Mouse (Mus musculus) neural tube, embryonic 12.5 days (tissue): ENCODE data around the gene Dhx8. TPM values are rescaled to one million over a fixed set of nuclear protein-coding genes. Genes with fewer than 3 reads are reported as not detected.
A peak's percentile ranks its signal among the peaks of the same experiment; 100 is the strongest.

Experiments
- ATAC-seq: fragments of 200-750 bp; cut with Nextera tagmentation; 2 replicates; pipeline ENCODE4 v1.8.0; 2017; ENCODE audit warnings: low read depth, mild to moderate bottlenecking, moderate TSS enrichment, moderate library complexity; ENCODE audit not compliant: low FRiP score
- H3K27ac ChIP-seq: fragments of 300-500 bp; sonication (generic); 2 replicates; pipeline ENCODE4 v1.5.1; 2016
- H3K27me3 ChIP-seq: fragments of 300-500 bp; sonication (generic); replicated peaks from 2 replicates; pipeline ENCODE4 v1.6.1; 2016; ENCODE audit warnings: mild to moderate bottlenecking
- H3K36me3 ChIP-seq: fragments of 300-500 bp; sonication (generic); 2 replicates; pipeline ENCODE4 v1.6.1; 2016; ENCODE audit warnings: mild to moderate bottlenecking
- H3K4me1 ChIP-seq: fragments of 300-500 bp; sonication (generic); 2 replicates; pipeline ENCODE4 v1.6.1; 2016
- H3K4me2 ChIP-seq: fragments of 300-500 bp; sonication (generic); replicated peaks from 2 replicates; pipeline ENCODE4 v1.6.1; 2016; ENCODE audit warnings: mild to moderate bottlenecking
- H3K4me3 ChIP-seq: fragments of 300-500 bp; sonication (generic); 2 replicates; pipeline ENCODE4 v1.5.1; 2016
- H3K9ac ChIP-seq: fragments of 300-500 bp; sonication (generic); 2 replicates; pipeline ENCODE4 v1.6.1; 2016; ENCODE audit warnings: mild to moderate bottlenecking
- H3K9me3 ChIP-seq: fragments of 300-500 bp; sonication (generic); 2 replicates; pipeline ENCODE4 v1.6.1; 2016; ENCODE audit warnings: mild to moderate bottlenecking
- WGBS: fragments of 180-500 bp; shearing (Covaris S2); methylation state at CpG from one replicate; pipeline ENCODE4 v1.1.7; 2016; 5-methylcytosine and 5-hydroxymethylcytosine counted together
- polyA plus RNA-seq: library from polyadenylated mRNA; unstranded; fragments of >200 nt; fragmentation: Nextera tagmentation; extraction: Ambion mirVana; gene quantifications from 2 replicates; pipeline ENCODE4 v1.2.1, GENCODE M21; 2016

Dhx8 gene
- polyA plus RNA-seq, 1 experiment from 2014 or later, result 43.2 TPM

DNA sequence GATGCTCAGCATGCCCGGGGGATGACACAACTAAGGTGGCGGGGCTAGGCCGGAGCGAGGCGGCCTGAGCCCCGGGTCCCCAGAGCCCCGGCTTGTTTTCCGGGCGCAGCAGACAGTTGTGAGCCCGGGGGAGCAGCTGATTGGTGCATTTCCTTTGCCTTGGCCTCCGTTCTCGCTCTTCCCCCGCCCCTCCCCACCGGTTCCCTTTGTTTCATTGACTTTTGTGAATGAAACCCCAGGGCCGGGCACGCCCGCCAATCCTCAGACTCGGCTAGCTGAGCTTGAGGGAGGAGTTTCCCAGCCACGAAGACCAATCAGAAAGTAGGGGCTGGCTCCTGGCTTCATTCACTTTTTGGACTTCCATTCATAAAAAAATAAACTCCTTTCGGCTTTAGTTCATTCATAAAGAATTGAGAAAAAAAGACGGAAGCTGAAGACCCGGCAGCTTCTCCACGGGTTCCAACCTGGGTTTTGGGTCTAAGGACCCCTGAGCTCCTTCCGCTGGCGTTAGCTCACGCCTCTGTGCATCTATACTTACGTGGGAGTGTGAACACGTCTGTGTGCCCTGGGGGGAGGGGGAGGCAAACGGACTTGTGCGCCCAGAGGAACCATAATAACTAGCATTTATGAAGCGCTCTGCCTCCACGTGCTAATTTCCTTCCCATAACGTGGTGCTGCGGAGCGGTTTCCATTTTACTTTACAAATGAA, 52.6 kb downstream of the Dhx8 start, which contains the start of gene Etv4:
Gene Etv4 (minus strand): TSS at position 229 of the 709 bp plus-strand sequence.
- Histone ChIP-seq H3K27me3 (peaks cover 67% of the 10 kb centered on the region), H3K27ac (no peak within 1 kb of the TSS), H3K4me2 (peak within 1 kb of the TSS; percentile 96), H3K9me3 (no peaks in the 10 kb centered on the region), H3K4me1 (peaks cover 21% of the 10 kb centered on the region), H3K9ac (peak within 1 kb of the TSS; percentile 56), H3K4me3 (peak within 1 kb of the TSS; percentile 46), H3K36me3 (no peaks in the 10 kb centered on the region)
- under 1% methylated on average over 35 of the region's 35 CpGs for WGBS
- ATAC-seq, result peak; percentile 94

DNA sequence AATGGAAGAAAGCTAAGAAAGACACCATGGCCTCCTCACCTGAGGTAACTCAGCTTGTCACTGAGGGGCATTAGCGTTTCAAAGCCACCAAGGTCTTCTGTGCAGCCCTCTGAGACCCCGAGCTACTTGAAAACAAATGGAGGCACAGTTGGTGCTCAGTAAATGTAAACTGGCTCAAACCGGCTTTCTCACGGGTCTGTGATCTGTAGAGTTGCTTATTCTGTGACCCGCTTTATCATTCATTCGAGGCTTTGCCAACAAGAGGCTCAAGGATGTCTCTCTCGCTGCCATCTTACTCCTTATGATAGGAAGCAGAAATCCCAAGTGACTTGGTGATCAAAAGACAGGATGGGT, 53.1 kb downstream of the Dhx8 start:
- peak overlapping the region; percentile 96 for H3K4me2 ChIP-seq
- WGBS, result 10% methylated on average over 7 of the region's 7 CpGs
- H3K9ac ChIP-seq, result no peak overlapping the region
- H3K4me3 ChIP-seq, result no peak overlapping the region
- peaks cover 26% of the 10 kb centered on the region for H3K4me1 ChIP-seq
- H3K9me3 ChIP-seq, result no peaks in the 10 kb centered on the region
- H3K36me3 ChIP-seq, result no peaks in the 10 kb centered on the region
- ATAC-seq, result no peak
- peaks cover 67% of the 10 kb centered on the region for H3K27me3 ChIP-seq
- no peak overlapping the region for H3K27ac ChIP-seq

DNA sequence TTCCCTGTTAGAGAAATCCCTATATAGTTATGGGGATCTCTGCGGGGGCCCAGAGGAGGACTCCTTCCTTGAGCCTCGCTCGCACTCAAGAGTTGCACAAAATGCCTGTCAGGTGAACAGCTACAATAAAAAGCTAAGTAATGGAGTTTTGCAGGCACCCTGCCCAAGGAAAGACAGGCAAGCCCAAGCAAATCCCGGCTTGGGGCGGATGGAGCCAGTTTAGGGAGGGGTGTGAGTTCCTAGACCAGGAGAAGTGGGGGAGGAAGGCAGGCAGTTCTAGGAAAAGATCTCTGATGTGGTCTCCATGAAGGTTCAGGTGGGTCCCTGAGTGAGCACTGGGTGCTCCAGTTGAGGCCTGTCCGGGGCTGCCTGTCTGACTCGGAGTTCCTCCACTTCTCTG, 53.9 kb downstream of the Dhx8 start:
- no peak overlapping the region for H3K27ac ChIP-seq
- no peak overlapping the region for H3K4me2 ChIP-seq
- H3K36me3 ChIP-seq, result no peaks in the 10 kb centered on the region
- no peaks in the 10 kb centered on the region for H3K9me3 ChIP-seq
- H3K4me1 ChIP-seq, result peaks cover 31% of the 10 kb centered on the region
- H3K9ac ChIP-seq, result no peak overlapping the region
- 59% methylated on average over 7 of the region's 7 CpGs for WGBS
- no peak overlapping the region for H3K4me3 ChIP-seq
- peaks cover 63% of the 10 kb centered on the region for H3K27me3 ChIP-seq
- no peak for ATAC-seq

DNA sequence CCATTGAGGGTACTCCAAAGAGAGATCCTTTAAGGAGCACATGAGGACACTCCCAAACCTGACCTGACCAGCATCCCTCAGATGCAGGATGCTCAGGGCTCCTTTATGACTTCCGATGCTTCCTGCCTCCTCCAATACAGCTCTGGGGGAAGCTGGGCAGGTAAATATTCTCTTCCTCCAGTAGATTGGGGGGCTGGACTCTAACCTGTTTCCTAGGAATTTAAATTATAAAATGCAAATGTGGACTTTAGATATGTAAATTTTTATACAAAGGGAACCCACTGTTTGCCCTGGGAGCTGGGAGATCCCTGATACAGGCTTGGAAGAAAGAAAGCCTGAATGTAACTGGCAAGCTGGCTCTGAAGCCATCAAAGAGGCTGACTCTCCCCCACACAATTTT, 54.7 kb downstream of the Dhx8 start:
- 48% methylated on average over 1 of the region's 1 CpGs for WGBS
- Histone ChIP-seq H3K9me3 (no peaks in the 10 kb centered on the region), H3K27me3 (peaks cover 55% of the 10 kb centered on the region), H3K4me2 (no peak overlapping the region), H3K4me1 (peaks cover 31% of the 10 kb centered on the region), H3K4me3 (no peak overlapping the region), H3K27ac (no peak overlapping the region), H3K9ac (no peak overlapping the region), H3K36me3 (no peaks in the 10 kb centered on the region)
- ATAC-seq, result no peak

GRCm38 (mm10) chr11:101790811-101791526, 58.2 kb downstream of the Dhx8 start:
- no peak overlapping the region for H3K9ac ChIP-seq
- no peak for ATAC-seq
- H3K4me1 ChIP-seq, result peaks cover 12% of the 10 kb centered on the region
- no peaks in the 10 kb centered on the region for H3K36me3 ChIP-seq
- WGBS, result 40% methylated on average over 19 of the region's 19 CpGs
- no peaks in the 10 kb centered on the region for H3K9me3 ChIP-seq
- H3K4me3 ChIP-seq, result no peak overlapping the region
- H3K4me2 ChIP-seq, result peak overlapping the region; percentile 7; the same call in 1 of the 2 replicates
- H3K27ac ChIP-seq, result no peak overlapping the region; the same call in 1 of the 2 replicates
- H3K27me3 ChIP-seq, result peaks cover 27% of the 10 kb centered on the region

- Histone ChIP-seq H3K4me2 (no peak overlapping the region), H3K9me3 (no peaks in the 10 kb centered on the region), H3K27ac (no peak overlapping the region), H3K4me3 (no peak overlapping the region), H3K36me3 (no peaks in the 10 kb centered on the region), H3K4me1 (no peaks in the 10 kb centered on the region), H3K9ac (no peak overlapping the region), H3K27me3 (0 out of 2 replicates have a peak, but pooled peaks cover 3% of the 10 kb centered on the region)
- WGBS, result 79% methylated on average over 2 of the region's 2 CpGs
- ATAC-seq, result no peak
Observed at GRCm38 (mm10) chr11:101797355-101797754, 64.6 kb downstream of the Dhx8 start.

GRCm38 (mm10) chr11:101798083-101798482, 65.4 kb downstream of the Dhx8 start:
- no peaks in the 10 kb centered on the region for H3K36me3 ChIP-seq
- H3K4me3 ChIP-seq, result no peak overlapping the region
- no peaks in the 10 kb centered on the region for H3K4me1 ChIP-seq
- no peak overlapping the region for H3K4me2 ChIP-seq
- ATAC-seq, result no peak
- 43% methylated on average over 8 of the region's 8 CpGs for WGBS
- H3K27ac ChIP-seq, result no peak overlapping the region
- H3K27me3 ChIP-seq, result 0 out of 2 replicates have a peak, but pooled peaks cover 3% of the 10 kb centered on the region
- H3K9me3 ChIP-seq, result no peaks in the 10 kb centered on the region
- no peak overlapping the region for H3K9ac ChIP-seq

- Histone ChIP-seq H3K27ac (no peak overlapping the region), H3K4me3 (no peak overlapping the region), H3K27me3 (no peaks in the 10 kb centered on the region), H3K4me2 (no peak overlapping the region), H3K9ac (no peak overlapping the region), H3K9me3 (no peaks in the 10 kb centered on the region), H3K4me1 (no peaks in the 10 kb centered on the region), H3K36me3 (no peaks in the 10 kb centered on the region)
- ATAC-seq, result no peak
- 6% methylated on average over 5 of the region's 5 CpGs for WGBS
Observed at GRCm38 (mm10) chr11:101801386-101801785, 68.7 kb downstream of the Dhx8 start.

DNA sequence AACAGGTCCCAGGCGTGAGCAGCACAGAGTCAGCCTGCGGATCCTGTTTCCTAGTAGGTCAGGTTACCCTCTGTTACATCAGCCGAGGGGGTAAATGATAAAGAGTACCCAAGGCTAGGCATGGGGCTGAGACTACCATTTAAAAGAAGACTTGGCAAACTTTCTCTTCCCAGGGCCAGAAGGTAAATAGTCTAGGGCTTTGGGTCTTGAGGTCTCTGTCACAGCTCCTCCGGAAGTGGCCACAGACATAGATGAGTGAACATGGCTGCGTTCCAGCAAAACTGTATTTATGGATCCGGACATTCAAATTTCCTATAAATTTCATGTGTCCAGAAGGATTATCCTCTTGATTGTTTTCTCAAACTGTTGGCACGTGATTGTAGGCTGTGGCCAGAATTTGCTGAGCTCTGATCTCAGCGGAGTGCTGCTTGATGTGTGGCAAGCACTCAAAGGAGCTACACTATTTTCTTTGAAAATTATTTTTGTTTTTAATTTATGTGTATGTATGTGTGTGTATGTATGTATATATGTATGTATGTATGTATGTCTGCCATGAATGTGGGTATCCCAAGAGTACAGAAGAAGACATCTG, 72.5 kb downstream of the Dhx8 start:
- H3K9me3 ChIP-seq, result no peaks in the 10 kb centered on the region
- H3K4me1 ChIP-seq, result peaks cover 2% of the 10 kb centered on the region; the same call in 1 of the 2 replicates
- H3K27me3 ChIP-seq, result 0 out of 2 replicates have a peak, but pooled peaks cover 2% of the 10 kb centered on the region
- no peak overlapping the region for H3K9ac ChIP-seq
- no peak overlapping the region for H3K4me2 ChIP-seq
- no peak for ATAC-seq
- 91% methylated on average over 8 of the region's 8 CpGs for WGBS
- no peak overlapping the region for H3K4me3 ChIP-seq
- no peaks in the 10 kb centered on the region for H3K36me3 ChIP-seq
- H3K27ac ChIP-seq, result no peak overlapping the region

DNA sequence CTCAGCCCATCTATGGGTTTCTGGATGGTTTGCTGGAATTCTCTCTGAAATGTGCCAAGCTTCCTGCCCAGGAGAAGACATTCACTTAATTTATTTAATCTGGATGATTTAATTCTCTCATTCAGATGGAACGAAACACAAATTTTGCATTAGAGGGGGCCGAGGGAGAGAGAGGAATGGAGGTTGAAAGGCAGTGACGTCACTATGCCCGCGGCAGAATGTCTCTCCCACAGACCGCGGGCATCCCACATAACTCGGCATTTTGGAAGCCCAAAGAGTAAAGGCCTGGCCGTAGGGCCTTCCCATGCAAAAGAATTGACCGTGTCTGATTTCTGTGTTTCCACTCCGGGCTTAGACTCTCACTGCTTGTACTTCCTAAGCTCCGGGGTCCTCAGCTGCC, 74.0 kb downstream of the Dhx8 start:
- Histone ChIP-seq H3K27me3 (0 out of 2 replicates have a peak, but pooled peaks cover 5% of the 10 kb centered on the region), H3K27ac (no peak overlapping the region), H3K4me2 (no peak overlapping the region), H3K36me3 (no peaks in the 10 kb centered on the region), H3K4me1 (peaks cover 2% of the 10 kb centered on the region; the same call in 1 of the 2 replicates), H3K9ac (no peak overlapping the region), H3K4me3 (no peak overlapping the region), H3K9me3 (no peaks in the 10 kb centered on the region)
- ATAC-seq, result no peak
- WGBS, result 63% methylated on average over 12 of the region's 12 CpGs

- no peak for ATAC-seq
- no peak overlapping the region for H3K9ac ChIP-seq
Observed at GRCm38 (mm10) chr11:101807266-101807665, 74.5 kb downstream of the Dhx8 start.

More at GRCm38 (mm10) chr11:101807266-101807665, 74.5 kb downstream of the Dhx8 start:
- 86% methylated on average over 10 of the region's 10 CpGs for WGBS
- Histone ChIP-seq H3K27me3 (0 out of 2 replicates have a peak, but pooled peaks cover 5% of the 10 kb centered on the region), H3K4me2 (no peak overlapping the region), H3K4me1 (peaks cover 2% of the 10 kb centered on the region; the same call in 1 of the 2 replicates), H3K27ac (no peak overlapping the region), H3K36me3 (no peaks in the 10 kb centered on the region), H3K4me3 (no peak overlapping the region), H3K9me3 (no peaks in the 10 kb centered on the region)
